Mouse (Mus musculus) small intestine, adult 2 months (tissue): ENCODE measurements around the gene Cpa2.

ENCODE experiments used
- CTCF ChIP-seq: fragments of 200-500 bp; IDR thresholded peaks from 2 replicates; pipeline ENCODE4 v1.5.1; 2012; ENCODE audit warnings: low read depth, mild to moderate bottlenecking, control low read depth, inconsistent platforms, low read length, moderate library complexity, mixed read lengths; ENCODE audit not compliant: insufficient replicate concordance, insufficient read length; ENCODE audit errors: extremely low read depth
- POLR2A ChIP-seq: fragments of 200-500 bp; IDR thresholded peaks from 2 replicates; pipeline ENCODE4 v1.6.1; 2012; ENCODE audit warnings: low read depth, mild to moderate bottlenecking, control low read depth, inconsistent platforms, low read length, moderate library complexity

DNA sequence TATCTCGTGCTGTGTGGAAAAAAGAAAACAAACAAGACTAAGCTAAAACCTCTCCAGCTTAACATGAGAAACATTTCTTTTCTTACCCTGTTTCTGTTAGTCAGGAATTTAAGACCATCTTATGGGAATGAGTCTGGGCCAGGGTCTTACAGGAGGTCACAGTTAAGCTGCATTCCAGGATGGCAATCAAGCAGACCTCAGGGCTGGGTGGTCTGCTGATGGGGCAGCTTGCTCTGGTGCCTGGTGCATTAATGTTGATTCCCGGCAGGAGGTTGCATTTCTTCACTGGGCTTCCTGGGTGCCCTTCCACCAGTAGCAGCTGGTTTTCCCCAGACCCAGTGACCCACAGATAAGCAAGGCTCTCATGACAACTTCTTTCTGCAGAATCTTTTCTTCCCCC, 48.4 kb downstream of the Cpa2 start:
- TF ChIP-seq CTCF (no peak), POLR2A (no peak)
